Mouse (Mus musculus) ES-Bruce4 (cell line): ENCODE results near the gene Msh5.

Experiments used
- CTCF ChIP-seq: IDR thresholded peaks from one replicate; pipeline ENCODE4 v1.8.1; 2011; ENCODE audit warnings: low read depth, low read length
- EP300 ChIP-seq: IDR thresholded peaks from 2 replicates; pipeline ENCODE4 v1.6.1; 2011; ENCODE audit warnings: low read depth, low read length; ENCODE audit not compliant: insufficient read depth
- POLR2A ChIP-seq: IDR thresholded peaks from one replicate; pipeline ENCODE4 v1.8.1; 2011; ENCODE audit warnings: low read length; ENCODE audit not compliant: insufficient read depth

- TF ChIP-seq POLR2A = no peak
- no peak for TF ChIP-seq CTCF
- TF ChIP-seq EP300 = no peak
Measured at GRCm38 (mm10) chr17:35060071-35060470, 13.5 kb upstream of the Msh5 start.
